Mouse (Mus musculus) stomach, embryonic 15.5 days (tissue): ENCODE data around the gene Map4k1. TPM values are rescaled to one million over a fixed set of nuclear protein-coding genes. Genes with fewer than 3 reads are reported as not detected.
A peak's percentile ranks its signal among the peaks of the same experiment; 100 is the strongest.
"Not testable (repeated sequence)": the region's sequence is repeated elsewhere in the genome, so short reads cannot be mapped to it uniquely, and the experiment has no call there.

Source experiments
- ATAC-seq: fragments of 200-750 bp; cut with Nextera tagmentation; 2 replicates; pipeline ENCODE4 v1.8.0; 2017; ENCODE audit warnings: low read depth, moderate number of reproducible peaks, moderate TSS enrichment; ENCODE audit not compliant: insufficient read depth, low FRiP score
- H3K27ac ChIP-seq: fragments of 300-500 bp; sonication (generic); 2 replicates; pipeline ENCODE4 v1.5.1; 2015; ENCODE audit warnings: mild to moderate bottlenecking, inconsistent platforms
- H3K27me3 ChIP-seq: fragments of 300-500 bp; sonication (generic); replicated peaks from 2 replicates; pipeline ENCODE4 v1.6.1; 2015; ENCODE audit warnings: inconsistent platforms
- H3K36me3 ChIP-seq: fragments of 300-500 bp; sonication (generic); 2 replicates; pipeline ENCODE4 v1.6.1; 2015; ENCODE audit warnings: inconsistent platforms
- H3K4me1 ChIP-seq: fragments of 300-500 bp; sonication (generic); 2 replicates; pipeline ENCODE4 v1.6.1; 2015; ENCODE audit warnings: inconsistent platforms
- H3K4me2 ChIP-seq: fragments of 300-500 bp; sonication (generic); 2 replicates; pipeline ENCODE4 v1.6.1; 2015; ENCODE audit warnings: mild to moderate bottlenecking, inconsistent platforms
- H3K4me3 ChIP-seq: fragments of 300-500 bp; sonication (generic); replicated peaks from 2 replicates; pipeline ENCODE4 v1.5.1; 2015; ENCODE audit warnings: inconsistent platforms
- H3K9ac ChIP-seq: fragments of 300-500 bp; sonication (generic); 2 replicates; pipeline ENCODE4 v1.6.1; 2015; ENCODE audit warnings: inconsistent platforms
- H3K9me3 ChIP-seq: fragments of 300-500 bp; sonication (generic); 2 replicates; pipeline ENCODE4 v1.6.1; 2016; ENCODE audit warnings: inconsistent platforms
- WGBS: fragments of 180-500 bp; shearing (Covaris S2); methylation state at CpG from one replicate; pipeline ENCODE4 v1.1.7; 2015; 5-methylcytosine and 5-hydroxymethylcytosine counted together
- polyA plus RNA-seq: library from polyadenylated mRNA; unstranded; fragments of >200 nt; fragmentation: Nextera tagmentation; extraction: Ambion mirVana; gene quantifications from 2 replicates; pipeline ENCODE4 v1.2.1, GENCODE M21; 2015

The Map4k1 gene
- polyA plus RNA-seq, 1 experiment from 2014 or later: 9.3 TPM

GRCm38 (mm10) chr7:28966751-28967505, 14.9 kb upstream of the Map4k1 start:
- H3K9ac ChIP-seq: no peak overlapping the region
- no peaks in the 10 kb centered on the region for H3K27me3 ChIP-seq
- H3K36me3 ChIP-seq: 0 out of 2 replicates have a peak, but pooled peaks cover 5% of the 10 kb centered on the region
- H3K4me3 ChIP-seq: no peak overlapping the region
- no peaks in the 10 kb centered on the region for H3K9me3 ChIP-seq
- no peak for ATAC-seq
- WGBS: 58% methylated on average over 4 of the region's 4 CpGs
- H3K27ac ChIP-seq: 0 out of 2 replicates have a peak overlapping the region, but pooled peaks have one; percentile 28
- peaks cover 20% of the 10 kb centered on the region for H3K4me1 ChIP-seq
- H3K4me2 ChIP-seq: no peak overlapping the region

- not testable (repeated sequence) for ATAC-seq, H3K4me2 ChIP-seq, H3K27me3 ChIP-seq, H3K27ac ChIP-seq, H3K36me3 ChIP-seq, H3K4me3 ChIP-seq, H3K9ac ChIP-seq, H3K9me3 ChIP-seq
- WGBS: 91% methylated on average over 8 of the region's 8 CpGs
- peaks cover 20% of the 10 kb centered on the region for H3K4me1 ChIP-seq
Measured at GRCm38 (mm10) chr7:28968120-28968519, 13.7 kb upstream of the Map4k1 start.

GRCm38 (mm10) chr7:28969271-28969670, 12.6 kb upstream of the Map4k1 start:
- H3K9ac ChIP-seq: no peak overlapping the region
- H3K4me3 ChIP-seq: no peak overlapping the region
- ATAC-seq: no peak
- H3K36me3 ChIP-seq: peaks cover 15% of the 10 kb centered on the region
- H3K4me2 ChIP-seq: no peak overlapping the region
- H3K27ac ChIP-seq: peak overlapping the region; percentile 78
- H3K4me1 ChIP-seq: peaks cover 16% of the 10 kb centered on the region
- no peaks in the 10 kb centered on the region for H3K9me3 ChIP-seq
- whole genome bisulfite sequencing: 100% methylated on average over 1 of the region's 1 CpGs
- H3K27me3 ChIP-seq: no peaks in the 10 kb centered on the region

- Histone ChIP-seq H3K27ac (peak overlapping the region; percentile 78), H3K4me1 (peaks cover 16% of the 10 kb centered on the region), H3K27me3 (no peaks in the 10 kb centered on the region), H3K36me3 (peaks cover 20% of the 10 kb centered on the region), H3K9me3 (no peaks in the 10 kb centered on the region), H3K9ac (no peak overlapping the region), H3K4me3 (no peak overlapping the region), H3K4me2 (no peak overlapping the region)
- WGBS: 41% methylated on average over 12 of the region's 12 CpGs
- peak; percentile 38; the same call in 1 of the 2 replicates for ATAC-seq
Measured at GRCm38 (mm10) chr7:28969672-28970394, 12.0 kb upstream of the Map4k1 start.

GRCm38 (mm10) chr7:28971029-28971428, 10.8 kb upstream of the Map4k1 start:
- WGBS: 80% methylated on average over 7 of the region's 7 CpGs
- no peak overlapping the region for H3K4me2 ChIP-seq

GRCm38 (mm10) chr7:28971770-28972269, 10.0 kb upstream of the Map4k1 start:
- H3K4me2 ChIP-seq: no peak overlapping the region
- WGBS: 49% methylated on average over 6 of the region's 6 CpGs

More at GRCm38 (mm10) chr7:28971029-28971428, 10.8 kb upstream of the Map4k1 start:
- H3K27ac ChIP-seq: peak overlapping the region; percentile 78
- no peak overlapping the region for H3K9ac ChIP-seq
- H3K36me3 ChIP-seq: peaks cover 26% of the 10 kb centered on the region
- no peak overlapping the region for H3K4me3 ChIP-seq
- no peaks in the 10 kb centered on the region for H3K9me3 ChIP-seq
- ATAC-seq: peak; percentile 53; the same call in 1 of the 2 replicates
- no peaks in the 10 kb centered on the region for H3K27me3 ChIP-seq
- peaks cover 16% of the 10 kb centered on the region for H3K4me1 ChIP-seq

GRCm38 (mm10) chr7:28972542-28972985, 9.3 kb upstream of the Map4k1 start:
- no peaks in the 10 kb centered on the region for H3K9me3 ChIP-seq
- ATAC-seq: no peak
- WGBS: 66% methylated on average over 8 of the region's 8 CpGs
- H3K4me3 ChIP-seq: no peak overlapping the region
- H3K4me2 ChIP-seq: no peak overlapping the region
- peaks cover 8% of the 10 kb centered on the region; the same call in 1 of the 2 replicates for H3K4me1 ChIP-seq
- peaks cover 42% of the 10 kb centered on the region for H3K36me3 ChIP-seq
- H3K27me3 ChIP-seq: no peaks in the 10 kb centered on the region
- H3K9ac ChIP-seq: no peak overlapping the region
- peak overlapping the region; percentile 78 for H3K27ac ChIP-seq

More at GRCm38 (mm10) chr7:28971770-28972269, 10.0 kb upstream of the Map4k1 start:
- Histone ChIP-seq H3K27ac (peak overlapping the region; percentile 78), H3K4me3 (no peak overlapping the region), H3K27me3 (no peaks in the 10 kb centered on the region), H3K4me1 (peaks cover 11% of the 10 kb centered on the region; the same call in 1 of the 2 replicates), H3K36me3 (peaks cover 34% of the 10 kb centered on the region), H3K9ac (no peak overlapping the region), H3K9me3 (no peaks in the 10 kb centered on the region)
- 0 out of 2 replicates have a peak, but pooled peaks have one; percentile 18 for ATAC-seq

GRCm38 (mm10) chr7:28973025-28973424, 8.8 kb upstream of the Map4k1 start:
- Histone ChIP-seq H3K4me2 (no peak overlapping the region), H3K36me3 (peaks cover 46% of the 10 kb centered on the region), H3K27ac (peak overlapping the region; percentile 78; the same call in 1 of the 2 replicates), H3K27me3 (no peaks in the 10 kb centered on the region), H3K4me1 (peaks cover 8% of the 10 kb centered on the region; the same call in 1 of the 2 replicates), H3K9me3 (no peaks in the 10 kb centered on the region), H3K4me3 (no peak overlapping the region), H3K9ac (no peak overlapping the region)
- no peak for ATAC-seq
- WGBS: 82% methylated on average over 8 of the region's 8 CpGs

GRCm38 (mm10) chr7:28977556-28977955, 4.3 kb upstream of the Map4k1 start:
- 87% methylated on average over 9 of the region's 9 CpGs for WGBS
- H3K36me3 ChIP-seq: peaks cover 48% of the 10 kb centered on the region

GRCm38 (mm10) chr7:28982274-28983013, 594 bp downstream of the Map4k1 start:
- H3K4me1 ChIP-seq: peaks cover 12% of the 10 kb centered on the region
- H3K27me3 ChIP-seq: no peaks in the 10 kb centered on the region
- peak overlapping the region; percentile 61 for H3K9ac ChIP-seq
- peaks cover 12% of the 10 kb centered on the region; the same call in 1 of the 2 replicates for H3K36me3 ChIP-seq
- H3K4me2 ChIP-seq: peak overlapping the region; percentile 87
- H3K9me3 ChIP-seq: no peaks in the 10 kb centered on the region
- H3K4me3 ChIP-seq: peak overlapping the region; percentile 68
- 11% methylated on average over 19 of the region's 19 CpGs for WGBS
- peak overlapping the region; percentile 92 for H3K27ac ChIP-seq
- peak; percentile 31 for ATAC-seq

More at GRCm38 (mm10) chr7:28977556-28977955, 4.3 kb upstream of the Map4k1 start:
- no peak overlapping the region for H3K27ac ChIP-seq
- ATAC-seq: no peak
- H3K27me3 ChIP-seq: no peaks in the 10 kb centered on the region
- no peak overlapping the region for H3K4me3 ChIP-seq
- no peak overlapping the region for H3K4me2 ChIP-seq
- peaks cover 9% of the 10 kb centered on the region for H3K4me1 ChIP-seq
- no peaks in the 10 kb centered on the region for H3K9me3 ChIP-seq
- no peak overlapping the region for H3K9ac ChIP-seq

GRCm38 (mm10) chr7:28983141-28983564, 1.3 kb downstream of the Map4k1 start:
- Histone ChIP-seq H3K9me3 (no peaks in the 10 kb centered on the region), H3K4me3 (no peak overlapping the region), H3K4me2 (peak overlapping the region; percentile 87), H3K4me1 (peaks cover 12% of the 10 kb centered on the region), H3K27ac (no peak overlapping the region), H3K36me3 (peaks cover 5% of the 10 kb centered on the region; the same call in 1 of the 2 replicates), H3K9ac (no peak overlapping the region), H3K27me3 (no peaks in the 10 kb centered on the region)
- no peak for ATAC-seq
- 63% methylated on average over 11 of the region's 11 CpGs for WGBS
